Mouse (Mus musculus): Measurements from ENCODE around the gene Slc31a2. TPM values are rescaled to one million over a fixed set of nuclear protein-coding genes. Genes with fewer than 3 reads are reported as not detected.

Slc31a2 gene
- total RNA-seq, 2 experiments from 2014 or later, result 8.0 to 8.4 TPM

DNA sequence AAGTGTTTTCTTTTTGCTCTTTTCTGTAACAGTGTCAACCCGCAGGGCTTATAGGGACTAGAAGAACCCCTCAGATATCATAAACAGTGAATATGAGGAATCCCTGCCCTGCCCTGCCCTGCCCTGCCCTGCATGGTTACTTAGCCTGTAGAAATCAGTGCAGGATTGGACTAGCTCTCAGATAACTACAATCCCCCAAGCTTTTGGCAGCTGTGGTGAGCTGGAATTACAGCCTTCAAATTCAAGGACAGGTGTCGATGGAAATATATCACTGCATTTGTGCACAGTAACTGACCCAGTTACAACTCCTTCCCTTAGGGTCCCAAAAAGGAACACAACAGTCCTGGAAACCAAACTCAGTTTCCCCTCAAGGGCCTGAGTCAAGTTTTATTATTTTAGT, 37.6 kb downstream of the Slc31a2 start:
- intact Hi-C loops (cut with DNase I), result no loop called here
- no peak for TF ChIP-seq CTCF (IDR thresholded peaks at IDR 0.05)
- no peak for DNase-seq (ENCODE audit: extremely low spot score in 1 of 2, low spot score in 2 of 2)
- no peak overlapping the region for H3K27ac ChIP-seq
- H3K4me3 ChIP-seq, result no peak overlapping the region

DNA sequence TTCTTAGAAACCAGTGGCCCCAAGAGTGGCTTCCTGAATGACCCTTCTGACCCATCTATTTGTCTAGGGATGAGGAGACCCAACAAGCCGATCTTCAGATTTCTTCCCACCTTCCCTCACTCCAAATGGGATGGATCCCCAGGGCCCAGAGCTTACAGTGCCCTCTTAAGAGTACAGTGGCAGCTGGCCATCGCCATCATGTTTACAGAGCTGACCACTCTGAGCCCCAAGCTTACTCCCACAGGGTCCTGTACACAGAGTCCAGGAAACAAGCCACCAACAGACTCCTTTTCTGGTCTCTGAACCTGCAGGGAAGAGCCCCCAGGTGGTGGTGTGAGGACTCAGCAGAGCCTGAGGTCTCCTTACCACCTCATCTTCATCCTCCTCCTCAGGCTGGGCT, 40.4 kb downstream of the Slc31a2 start:
- no peak for TF ChIP-seq CTCF (IDR thresholded peaks at IDR 0.05)
- intact Hi-C loops (cut with DNase I), result no loop called here
- Histone ChIP-seq H3K4me3 (no peak overlapping the region), H3K27ac (no peak overlapping the region)
- no peak for DNase-seq (ENCODE audit: extremely low spot score in 1 of 2, low spot score in 2 of 2)

DNA sequence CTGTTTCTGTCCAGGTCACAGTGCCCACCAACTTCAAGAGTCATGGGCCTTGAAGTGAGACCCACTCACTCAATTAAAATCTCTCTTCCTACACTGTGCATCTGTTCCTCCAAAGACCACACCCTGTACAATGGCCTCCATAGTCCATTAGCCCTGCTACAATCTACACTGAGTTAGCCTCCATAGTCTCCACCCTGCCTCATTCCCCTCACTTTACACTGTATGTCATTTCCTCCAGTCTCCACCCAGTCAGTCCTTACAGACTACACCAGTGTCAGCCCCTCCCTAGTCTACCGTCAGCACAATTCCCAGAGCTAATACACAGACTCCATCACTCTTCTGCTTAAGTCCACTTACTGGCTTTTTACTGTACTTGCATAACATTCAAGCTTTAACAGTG, 40.9 kb downstream of the Slc31a2 start:
- no peak for TF ChIP-seq CTCF (IDR thresholded peaks at IDR 0.05)
- Histone ChIP-seq H3K27ac (no peak overlapping the region), H3K4me3 (no peak overlapping the region)
- intact Hi-C loops (cut with DNase I), result no loop called here
- DNase-seq (ENCODE audit: extremely low spot score in 1 of 2, low spot score in 2 of 2), result no peak

DNA sequence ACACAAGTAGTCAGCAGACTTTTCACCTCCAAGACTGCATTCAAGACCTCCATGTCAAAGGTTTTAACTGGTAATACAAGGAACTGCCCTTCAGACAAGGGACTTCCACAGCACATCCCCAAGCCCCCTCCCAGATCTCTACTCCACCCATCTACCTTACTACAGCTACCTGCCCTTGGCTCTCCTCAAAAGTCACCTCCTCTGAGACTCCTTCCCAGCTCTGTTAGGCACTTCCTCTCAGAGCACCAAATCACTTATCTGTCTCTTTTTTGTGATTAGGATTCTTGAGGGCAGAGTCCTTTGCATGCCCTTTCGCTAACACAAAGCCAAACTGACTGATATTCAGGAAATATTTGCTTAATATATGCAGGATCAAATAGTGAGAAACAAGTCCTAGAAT, 43.9 kb downstream of the Slc31a2 start:
- Histone ChIP-seq H3K27ac (no peak overlapping the region), H3K4me3 (no peak overlapping the region)
- intact Hi-C loops (cut with DNase I), result no loop called here
- no peak for TF ChIP-seq CTCF (IDR thresholded peaks at IDR 0.05)
- no peak for DNase-seq (ENCODE audit: extremely low spot score in 1 of 2, low spot score in 2 of 2)

DNA sequence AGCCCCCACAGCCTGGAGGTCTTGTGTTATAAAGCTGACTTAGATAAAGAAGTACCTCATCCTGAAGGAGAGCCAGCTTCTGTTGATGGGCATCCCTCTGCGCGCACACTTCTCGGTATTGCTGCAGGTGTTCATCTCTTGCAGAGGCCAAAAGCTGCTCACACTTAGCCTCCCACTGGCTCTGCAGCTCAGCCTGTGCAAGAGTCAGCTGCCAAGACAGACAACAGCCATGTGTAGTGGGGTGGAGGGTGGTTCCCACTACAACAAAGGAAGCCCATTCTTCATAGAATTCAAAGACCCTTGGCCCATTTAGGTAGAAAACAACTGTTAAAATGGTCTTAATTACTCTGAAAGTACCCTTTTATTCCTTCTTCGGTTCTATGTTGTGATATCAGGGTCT, 44.5 kb downstream of the Slc31a2 start:
- Histone ChIP-seq H3K4me3 (no peak overlapping the region), H3K27ac (no peak overlapping the region)
- no peak for DNase-seq (ENCODE audit: extremely low spot score in 1 of 2, low spot score in 2 of 2)
- intact Hi-C loops (cut with DNase I), result no loop called here
- no peak for TF ChIP-seq CTCF (IDR thresholded peaks at IDR 0.05)

DNA sequence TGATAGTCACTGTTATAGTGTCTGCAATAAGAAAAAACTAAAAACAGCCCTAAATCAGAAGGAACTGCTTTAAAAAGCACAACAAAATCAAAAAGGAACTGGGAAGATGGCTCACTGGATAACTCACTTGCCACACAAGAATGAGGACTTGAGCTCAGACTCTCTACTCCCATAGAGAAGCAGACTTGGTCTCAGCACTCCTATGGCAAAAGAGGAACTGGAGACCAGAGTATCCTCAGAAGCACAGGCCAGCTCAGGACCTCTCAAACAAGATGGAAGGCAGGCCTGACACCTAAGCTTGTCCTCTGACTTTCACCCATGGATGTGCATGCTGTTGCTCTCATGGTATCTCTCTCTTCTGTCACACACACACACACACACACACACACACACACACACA, 46.0 kb downstream of the Slc31a2 start:
- Histone ChIP-seq H3K4me3 (no peak overlapping the region), H3K27ac (no peak overlapping the region)
- no peak for TF ChIP-seq CTCF (IDR thresholded peaks at IDR 0.05)
- DNase-seq (ENCODE audit: extremely low spot score in 1 of 2, low spot score in 2 of 2), result no peak
- intact Hi-C loops (cut with DNase I), result no loop called here

DNA sequence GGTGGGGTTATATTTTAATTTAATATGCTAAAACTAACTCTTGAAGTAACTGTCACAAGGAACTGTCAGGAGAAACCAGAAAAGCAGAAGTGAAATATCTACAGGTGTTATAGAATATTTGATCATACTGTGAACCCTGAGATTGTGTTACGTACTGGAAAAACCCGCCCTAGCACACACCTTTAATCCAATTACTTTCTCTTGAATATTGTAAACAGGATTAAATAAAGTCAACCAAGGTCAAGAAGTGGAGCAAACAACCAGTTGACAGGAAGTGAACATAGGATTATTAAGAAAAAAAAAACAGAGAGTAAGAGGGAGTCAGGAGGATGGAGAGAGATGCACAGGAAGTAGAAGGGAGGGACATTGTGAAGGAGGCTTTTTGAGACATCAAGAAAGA, 50.5 kb downstream of the Slc31a2 start:
- TF ChIP-seq CTCF (IDR thresholded peaks at IDR 0.05), result no peak
- intact Hi-C loops (cut with DNase I), result no loop called here
- H3K4me3 ChIP-seq, result no peak overlapping the region
- H3K27ac ChIP-seq, result no peak overlapping the region
- DNase-seq (ENCODE audit: extremely low spot score in 1 of 2, low spot score in 2 of 2), result no peak

DNA sequence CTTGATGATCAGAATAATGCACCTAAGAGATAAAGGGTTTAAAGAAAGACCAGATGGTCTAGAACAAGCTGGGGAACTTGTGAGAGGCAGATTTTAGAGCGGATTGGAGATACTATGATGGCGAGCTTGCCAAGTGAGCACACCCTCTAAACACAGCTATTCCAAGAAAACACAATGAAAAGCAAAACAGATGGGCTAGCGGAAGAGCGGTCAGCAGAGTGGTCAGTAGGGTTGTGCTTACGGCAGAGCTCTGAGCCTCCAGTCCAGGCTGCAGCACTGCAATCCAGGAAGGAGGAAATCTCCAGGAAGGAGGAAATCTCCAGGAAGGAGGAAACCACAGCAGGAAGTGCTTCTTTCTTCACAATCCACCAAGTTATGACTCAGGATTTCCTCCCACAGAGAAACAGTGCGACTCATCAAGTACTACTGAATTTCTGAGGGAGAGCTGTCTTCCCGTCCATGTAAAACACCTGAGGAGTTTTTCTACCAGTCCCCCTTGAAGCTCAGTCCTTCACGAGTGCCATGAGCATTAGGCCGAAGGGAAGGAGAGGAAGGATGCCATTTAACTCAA, 51.4 kb downstream of the Slc31a2 start:
- no peak overlapping the region for H3K27ac ChIP-seq
- TF ChIP-seq CTCF (IDR thresholded peaks at IDR 0.05), result no peak
- intact Hi-C loops (cut with DNase I), result no loop called here
- no peak overlapping the region for H3K4me3 ChIP-seq
- no peak for DNase-seq (ENCODE audit: extremely low spot score in 1 of 2, low spot score in 2 of 2)

DNA sequence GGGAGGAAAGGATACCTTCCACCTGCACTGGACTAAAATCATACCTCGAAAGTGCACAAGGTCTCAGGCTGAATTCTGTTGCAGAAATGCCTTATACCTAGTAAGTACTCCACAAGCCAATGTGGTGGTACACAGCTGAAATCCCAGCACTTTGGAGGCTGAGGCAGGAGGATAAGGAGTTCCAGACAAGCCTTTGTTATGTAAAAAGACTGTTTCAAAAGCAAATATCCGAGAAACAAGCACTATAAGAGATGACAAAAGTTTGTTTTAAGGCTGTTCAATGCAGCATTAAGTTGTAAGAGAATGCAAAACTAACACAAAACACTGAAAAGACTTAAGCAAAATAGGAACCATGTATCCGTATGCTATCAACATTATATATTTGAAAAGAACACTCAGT, 52.2 kb downstream of the Slc31a2 start:
- intact Hi-C loops (cut with DNase I), result no loop called here
- no peak for DNase-seq (ENCODE audit: extremely low spot score in 1 of 2, low spot score in 2 of 2)
- no peak for TF ChIP-seq CTCF (IDR thresholded peaks at IDR 0.05)
- Histone ChIP-seq H3K4me3 (no peak overlapping the region), H3K27ac (no peak overlapping the region)

DNA sequence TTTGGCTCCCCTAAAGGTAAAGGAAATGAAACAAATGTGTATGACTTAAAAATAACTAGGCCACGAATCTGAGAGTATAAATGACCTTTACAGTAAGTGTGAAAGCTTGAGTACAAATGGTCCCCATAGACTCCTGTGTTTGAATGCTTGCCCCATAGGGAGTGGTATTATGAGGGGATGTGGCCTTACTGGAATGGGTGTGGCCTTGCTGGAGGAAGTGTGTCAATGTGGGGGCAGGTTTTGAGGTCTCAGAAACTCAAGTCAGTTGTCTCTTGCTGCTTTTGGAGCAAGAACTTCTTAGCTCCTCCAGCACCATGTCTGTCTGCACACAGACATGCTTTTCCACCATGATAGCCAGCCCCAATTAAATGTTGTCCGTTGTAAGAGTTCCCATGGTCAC, 54.1 kb downstream of the Slc31a2 start:
- intact Hi-C loops (cut with DNase I), result no loop called here
- no peak overlapping the region for H3K27ac ChIP-seq
- no peak for DNase-seq (ENCODE audit: extremely low spot score in 1 of 2, low spot score in 2 of 2)
- TF ChIP-seq CTCF (IDR thresholded peaks at IDR 0.05), result no peak
- no peak overlapping the region for H3K4me3 ChIP-seq

DNA sequence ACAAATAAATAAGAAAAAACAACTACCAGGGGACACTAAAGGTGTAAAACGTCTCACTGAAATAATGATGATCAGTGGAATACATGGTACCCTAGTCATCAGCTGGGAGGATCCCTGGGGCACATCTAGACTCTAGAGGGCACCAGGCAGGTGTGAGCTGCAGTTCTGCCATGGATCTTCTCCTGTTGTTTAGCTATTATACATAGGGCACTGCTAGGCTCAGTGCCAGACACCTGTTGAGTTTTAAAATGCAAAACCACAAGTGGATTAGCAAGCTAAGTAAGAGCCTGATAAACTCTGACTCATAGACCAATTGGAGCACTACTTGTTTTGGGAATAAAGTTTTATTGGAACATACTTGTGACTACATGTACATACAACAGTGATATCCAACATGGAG, 55.9 kb downstream of the Slc31a2 start:
- no peak overlapping the region for H3K27ac ChIP-seq
- no peak overlapping the region for H3K4me3 ChIP-seq
- no peak for TF ChIP-seq CTCF (IDR thresholded peaks at IDR 0.05)
- DNase-seq (ENCODE audit: extremely low spot score in 1 of 2, low spot score in 2 of 2), result no peak
- intact Hi-C loops (cut with DNase I), result no loop called here

DNA sequence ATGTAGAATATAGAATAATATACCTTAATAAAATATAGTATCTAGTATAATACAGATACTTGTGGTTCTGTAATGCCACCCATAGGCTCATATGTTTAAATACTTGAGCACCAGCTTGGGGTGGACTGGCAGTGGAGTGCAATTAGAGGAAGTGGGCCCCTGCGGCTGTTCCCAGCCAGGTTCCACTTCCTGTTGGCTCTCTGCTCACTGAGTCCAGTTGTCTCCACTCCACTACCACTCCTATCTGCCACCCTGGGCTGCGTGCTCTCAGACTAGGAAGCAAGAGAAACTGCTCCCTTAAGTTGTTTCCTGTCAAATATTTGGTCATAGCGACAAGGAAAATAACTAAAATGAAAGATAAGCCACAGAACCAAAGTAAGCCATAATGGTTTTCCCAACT, 60.3 kb downstream of the Slc31a2 start:
- intact Hi-C loops (cut with DNase I), result no loop called here
- Histone ChIP-seq H3K4me3 (no peak overlapping the region), H3K27ac (no peak overlapping the region)
- no peak for DNase-seq (ENCODE audit: extremely low spot score in 1 of 2, low spot score in 2 of 2)
- no peak for TF ChIP-seq CTCF (IDR thresholded peaks at IDR 0.05)

DNA sequence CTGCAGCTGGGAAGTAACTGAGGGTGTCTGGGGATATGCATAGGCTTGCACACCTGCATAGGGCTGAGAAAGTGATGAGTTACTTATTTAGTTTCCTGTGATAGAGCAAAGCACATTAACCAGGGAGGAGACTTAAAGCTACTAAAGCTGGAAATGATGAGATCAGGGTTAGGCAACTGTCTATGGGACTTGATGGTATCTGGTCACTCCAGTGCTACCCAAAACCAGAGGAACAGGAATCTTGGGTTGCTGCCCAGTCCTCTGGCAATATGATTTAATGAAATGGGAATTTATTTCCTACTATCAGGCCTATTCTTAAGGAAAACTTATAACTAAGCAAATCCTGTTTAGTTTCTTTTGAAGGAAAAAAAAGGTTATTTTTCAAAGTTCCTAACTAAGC, 63.7 kb downstream of the Slc31a2 start:
- intact Hi-C loops (cut with DNase I), result no loop called here
- no peak for DNase-seq (ENCODE audit: extremely low spot score in 1 of 2, low spot score in 2 of 2)
- TF ChIP-seq CTCF (IDR thresholded peaks at IDR 0.05), result no peak
- H3K27ac ChIP-seq, result no peak overlapping the region
- H3K4me3 ChIP-seq, result no peak overlapping the region

Measured in left cerebral cortex, adult 2 months (tissue).